Mouse (Mus musculus) cortical plate, adult 2 months (tissue): ENCODE results near the gene Col23a1.

Source experiments
- CTCF ChIP-seq: fragments of 200-500 bp; IDR thresholded peaks from 2 replicates; pipeline ENCODE4 v1.5.1; 2011; ENCODE audit warnings: mild to moderate bottlenecking, control low read depth, low read length; ENCODE audit not compliant: insufficient read depth; ENCODE audit errors: extremely low read depth
- POLR2A ChIP-seq: fragments of 200-500 bp; IDR thresholded peaks from 2 replicates; pipeline ENCODE4 v1.6.1; 2011; ENCODE audit warnings: mild to moderate bottlenecking, low read length, control low read depth; ENCODE audit not compliant: insufficient read depth; ENCODE audit errors: extremely low read depth

GRCm38 (mm10) chr11:51632130-51632753 lies 342.5 kb downstream of the Col23a1 start:
- TF ChIP-seq CTCF (no peak), POLR2A (no peak)
